Comparison of ENCODE assay signal across 16 mouse cellular contexts in genomic region chr5:43103728-43104127, GRCm38 (mm10).
A peak's percentile ranks its signal among the peaks of the same experiment; 100 is the strongest.
DNase-seq lines count a peak whose midpoint lies in the region; ATAC-seq and TF ChIP-seq lines count a peak whose summit lies in the region.
"Had no signal": no experiment of that assay in that cellular context is flagged by ENCODE, and none has a peak within 500 bp of the region (broad histone marks: within the 10 kb centered on the region; RNA-seq: fewer than 3 reads in every experiment).

No protein-coding gene starts in this region.

- 0 out of 2 replicates have a peak, but pooled peaks have one; percentile 16 for ATAC-seq in midbrain, embryonic 15.5 days (replicated peaks)
- ATAC-seq in stomach, postnatal 0 days (ENCODE audit: low FRiP score, low TSS enrichment), result peak; percentile 80

- no peak overlapping the region for H3K9ac ChIP-seq in midbrain, embryonic 15.5 days
- H3K9ac ChIP-seq in stomach, postnatal 0 days (ENCODE audit: low read length), result no peak overlapping the region
- H3K9ac ChIP-seq: embryonic facial prominence, embryonic 15.5 days; lung, embryonic 14.5 days had no signal

- TF ChIP-seq CTCF in stomach, postnatal 0 days (IDR thresholded peaks at IDR 0.05; ENCODE audit: low read depth), result no peak

- no peak overlapping the region for H3K4me2 ChIP-seq in midbrain, embryonic 15.5 days
- H3K4me2 ChIP-seq in stomach, postnatal 0 days (replicated peaks; ENCODE audit: low read depth), result no peak overlapping the region
- H3K4me2 ChIP-seq: embryonic facial prominence, embryonic 15.5 days; liver, embryonic 11.5 days; lung, embryonic 14.5 days had no signal

- no peaks in the 10 kb centered on the region; the same call in 1 of the 2 replicates for H3K27me3 ChIP-seq in heart, embryonic 10.5 days (ENCODE audit: insufficient read depth, poor library complexity, severe bottlenecking)
- no peaks in the 10 kb centered on the region for H3K27me3 ChIP-seq in midbrain, embryonic 15.5 days (replicated peaks)
- H3K27me3 ChIP-seq in midbrain, embryonic 10.5 days (ENCODE audit: low read depth, poor library complexity, severe bottlenecking), result no peaks in the 10 kb centered on the region
- H3K27me3 ChIP-seq in stomach, postnatal 0 days (ENCODE audit: control insufficient read depth, insufficient read depth, low read length), result no peaks in the 10 kb centered on the region
- H3K27me3 ChIP-seq: embryonic facial prominence, embryonic 15.5 days had no signal

- no peak overlapping the region for H3K27ac ChIP-seq in heart, embryonic 10.5 days
- H3K27ac ChIP-seq in midbrain, embryonic 15.5 days, result no peak overlapping the region
- no peak overlapping the region for H3K27ac ChIP-seq in midbrain, embryonic 10.5 days (replicated peaks)
- H3K27ac ChIP-seq in stomach, postnatal 0 days (replicated peaks), result no peak overlapping the region; the same call in 1 of the 2 replicates
- H3K27ac ChIP-seq: embryonic facial prominence, embryonic 15.5 days had no signal

- WGBS in heart, embryonic 10.5 days, result 90% methylated on average over 7 of the region's 7 CpGs
- 83% methylated on average over 7 of the region's 7 CpGs for WGBS in midbrain, embryonic 15.5 days
- 90% methylated on average over 7 of the region's 7 CpGs for WGBS in midbrain, embryonic 10.5 days
- 58% methylated on average over 7 of the region's 7 CpGs for WGBS in stomach, postnatal 0 days

- H3K4me1 ChIP-seq in heart, embryonic 10.5 days, result peaks cover 5% of the 10 kb centered on the region
- peaks cover 16% of the 10 kb centered on the region for H3K4me1 ChIP-seq in midbrain, embryonic 15.5 days
- peaks cover 5% of the 10 kb centered on the region for H3K4me1 ChIP-seq in midbrain, embryonic 10.5 days
- no peaks in the 10 kb centered on the region for H3K4me1 ChIP-seq in stomach, postnatal 0 days (replicated peaks; ENCODE audit: control insufficient read depth, insufficient read depth)

- H3K4me3 ChIP-seq in heart, embryonic 10.5 days, result no peak overlapping the region
- no peak overlapping the region for H3K4me3 ChIP-seq in midbrain, embryonic 15.5 days
- H3K4me3 ChIP-seq in midbrain, embryonic 10.5 days, result no peak overlapping the region
- H3K4me3 ChIP-seq in stomach, postnatal 0 days (ENCODE audit: low read depth, low read length), result no peak overlapping the region
- H3K4me3 ChIP-seq: embryonic facial prominence, embryonic 15.5 days had no signal

- TF ChIP-seq EP300 in stomach, postnatal 0 days (optimal IDR thresholded peaks at IDR 0.05), result no peak

- intact Hi-C loops in heart, postnatal 25 days (cut with DNase I), result no loop called here

- peak; percentile 43 for DNase-seq in heart, embryonic 10.5 days (ENCODE audit: low spot score)
- DNase-seq in heart, postnatal 25 days (ENCODE audit: low spot score), result no peak
- DNase-seq in midbrain, embryonic 10.5 days (ENCODE audit: low spot score), result no peak
- DNase-seq in layer of hippocampus, adult 8-10 months (ENCODE audit: low spot score in 2 of 2), result peak; percentile 23 to 32
- DNase-seq in stomach, postnatal 0 days (ENCODE audit: low spot score), result peak; percentile 29
- DNase-seq in cerebellum, adult 8-10 months, result no peak
- DNase-seq: adrenal gland, adult 2 months; cerebellum, adult 9-10 months; kidney, adult 8-10 months; kidney, postnatal 36 days; lung, embryonic 14.5 days; thymus, adult 18-20 months had no signal

- no peaks in the 10 kb centered on the region for H3K36me3 ChIP-seq in heart, embryonic 10.5 days
- H3K36me3 ChIP-seq in midbrain, embryonic 15.5 days (replicated peaks), result no peaks in the 10 kb centered on the region
- H3K36me3 ChIP-seq in midbrain, embryonic 10.5 days, result no peaks in the 10 kb centered on the region
- H3K36me3 ChIP-seq in stomach, postnatal 0 days (ENCODE audit: control insufficient read depth, insufficient read depth, low read length), result no peaks in the 10 kb centered on the region
- H3K36me3 ChIP-seq: embryonic facial prominence, embryonic 15.5 days; G1E had no signal

- no peaks in the 10 kb centered on the region for H3K9me3 ChIP-seq in heart, embryonic 10.5 days
- no peaks in the 10 kb centered on the region for H3K9me3 ChIP-seq in midbrain, embryonic 15.5 days
- H3K9me3 ChIP-seq in midbrain, embryonic 10.5 days (replicated peaks), result no peaks in the 10 kb centered on the region
- no peaks in the 10 kb centered on the region for H3K9me3 ChIP-seq in stomach, postnatal 0 days (ENCODE audit: control insufficient read depth, low read length)
- H3K9me3 ChIP-seq: embryonic facial prominence, embryonic 15.5 days; G1E had no signal

Comparison
In these comparisons a context has a peak if more than half of its experiments do, and no peak if none do; other contexts are left out.
1. DNase-seq: peak in heart, embryonic 10.5 days (single experiment), layer of hippocampus, adult 8-10 months (2 of 2) and stomach, postnatal 0 days (single experiment); none in heart, postnatal 25 days (single experiment), midbrain, embryonic 10.5 days (single experiment) and cerebellum, adult 8-10 months (single experiment).